Mouse (Mus musculus): ENCODE measurements around the gene Mad1l1. TPM values are rescaled to one million over a fixed set of nuclear protein-coding genes. Genes with fewer than 3 reads are reported as not detected.

Mad1l1 gene
- total and polyA plus RNA-seq, 2 experiments, result 6.7 to 14.4 TPM

DNA sequence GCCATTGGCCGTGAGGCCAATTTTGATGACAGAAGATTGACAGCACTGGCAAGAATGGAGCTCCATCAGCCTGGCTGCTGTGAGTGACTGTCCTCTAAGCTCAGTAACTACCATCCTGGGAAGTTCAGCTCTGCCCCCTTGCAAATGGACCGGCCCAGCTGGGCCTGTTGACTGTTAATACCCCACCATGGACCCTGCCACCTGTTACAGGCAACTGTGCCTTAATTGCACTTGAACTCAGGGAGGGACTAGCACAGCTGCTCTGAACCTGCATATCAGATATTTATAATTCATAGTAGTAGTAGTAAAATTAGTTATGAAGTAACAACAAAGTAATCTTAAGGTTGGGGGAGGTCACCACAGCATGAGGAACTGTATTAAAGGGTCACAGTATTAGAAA, 244.9 kb downstream of the Mad1l1 start:
- Histone ChIP-seq H3K27me3 (ENCODE audit: control insufficient read depth, insufficient read depth, low read length) (no peaks in the 10 kb centered on the region), H3K9ac (ENCODE audit: low read depth, low read length) (no peak overlapping the region), H3K79me2 (ENCODE audit: control insufficient read depth, insufficient read depth, low read length) (no peaks in the 10 kb centered on the region), H3K27ac (replicated peaks; ENCODE audit: insufficient read depth, low read depth, low read length) (no peak overlapping the region), H3K36me3 (ENCODE audit: control insufficient read depth, insufficient read depth, low read length) (0 out of 2 replicates have a peak, but pooled peaks cover 1% of the 10 kb centered on the region), H3K4me3 (ENCODE audit: insufficient read depth, low read depth, low read length) (no peak overlapping the region), H3K4me1 (ENCODE audit: control insufficient read depth, insufficient read depth, low read length) (no peaks in the 10 kb centered on the region)
- WGBS, result 100% methylated on average over 2 of the region's 2 CpGs
- no peak for DNase-seq (ENCODE audit: extremely low read depth, low read depth, low spot score)
- TF ChIP-seq POLR2A (IDR thresholded peaks at IDR 0.05; ENCODE audit: extremely low read depth, insufficient read depth, low read length), result no peak
- no peak for TF ChIP-seq CTCF (IDR thresholded peaks at IDR 0.05; ENCODE audit: low read depth, low read length)

DNA sequence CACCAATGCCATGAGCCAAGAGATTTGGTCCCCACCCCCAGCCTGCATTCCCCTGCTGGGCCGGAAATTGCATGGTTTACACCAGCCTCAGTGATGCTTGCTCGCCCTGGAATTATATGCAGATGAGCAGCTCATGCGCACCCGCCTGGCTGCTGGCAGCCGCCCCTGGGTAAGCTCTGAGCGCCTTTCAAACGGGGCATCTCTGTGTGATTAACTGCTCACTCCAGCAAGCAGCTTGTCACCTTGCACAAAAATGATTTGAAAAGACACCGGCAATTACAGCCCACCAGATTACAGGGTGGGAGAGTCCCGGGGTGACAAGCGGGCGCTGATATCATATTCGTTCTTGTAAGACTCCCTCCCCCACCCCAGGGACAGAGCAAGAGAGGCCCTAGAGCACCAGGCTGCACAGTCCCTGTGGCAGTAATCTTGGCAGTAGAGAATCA, 247.7 kb downstream of the Mad1l1 start:
- Histone ChIP-seq H3K27me3 (ENCODE audit: control insufficient read depth, insufficient read depth, low read length) (no peaks in the 10 kb centered on the region), H3K4me1 (ENCODE audit: control insufficient read depth, insufficient read depth, low read length) (no peaks in the 10 kb centered on the region), H3K79me2 (ENCODE audit: control insufficient read depth, insufficient read depth, low read length) (no peaks in the 10 kb centered on the region), H3K9ac (ENCODE audit: low read depth, low read length) (no peak overlapping the region), H3K27ac (replicated peaks; ENCODE audit: insufficient read depth, low read depth, low read length) (no peak overlapping the region), H3K36me3 (ENCODE audit: control insufficient read depth, insufficient read depth, low read length) (no peaks in the 10 kb centered on the region), H3K4me3 (ENCODE audit: insufficient read depth, low read depth, low read length) (no peak overlapping the region)
- DNase-seq (ENCODE audit: extremely low read depth, low read depth, low spot score), result no peak
- TF ChIP-seq POLR2A (IDR thresholded peaks at IDR 0.05; ENCODE audit: extremely low read depth, insufficient read depth, low read length), result no peak
- TF ChIP-seq CTCF (IDR thresholded peaks at IDR 0.05; ENCODE audit: low read depth, low read length), result no peak
- WGBS, result 86% methylated on average over 12 of the region's 12 CpGs

DNA sequence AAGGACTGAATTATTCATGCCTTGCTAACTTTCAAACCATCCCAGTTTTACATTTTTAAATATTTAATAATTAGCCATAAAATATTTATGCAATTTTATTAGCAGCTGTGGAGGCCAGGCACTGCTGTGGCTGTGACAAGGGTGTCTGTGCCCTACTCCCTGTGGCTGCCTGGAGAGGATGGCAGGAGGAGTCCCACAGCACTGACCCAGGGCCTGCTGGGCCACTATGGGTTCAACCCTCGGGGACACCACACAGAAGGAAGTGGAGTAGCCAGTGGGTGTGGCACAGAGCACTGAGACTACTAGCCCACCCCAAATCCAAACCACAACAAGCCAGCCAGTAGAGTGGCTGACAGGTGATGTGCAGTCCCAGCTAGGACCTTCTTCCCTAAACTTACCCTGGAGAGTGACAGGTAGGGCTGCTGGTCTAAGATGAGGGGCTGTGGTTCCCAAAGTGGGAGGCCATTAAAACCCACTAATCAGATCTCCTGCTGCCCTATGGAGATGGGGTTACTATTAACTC, 248.1 kb downstream of the Mad1l1 start:
- H3K9ac ChIP-seq (ENCODE audit: low read depth, low read length), result no peak overlapping the region
- H3K27me3 ChIP-seq (ENCODE audit: control insufficient read depth, insufficient read depth, low read length), result no peaks in the 10 kb centered on the region
- DNase-seq (ENCODE audit: extremely low read depth, low read depth, low spot score), result no peak
- TF ChIP-seq POLR2A (IDR thresholded peaks at IDR 0.05; ENCODE audit: extremely low read depth, insufficient read depth, low read length) (no peak), CTCF (IDR thresholded peaks at IDR 0.05; ENCODE audit: low read depth, low read length) (no peak)
- H3K4me3 ChIP-seq (ENCODE audit: insufficient read depth, low read depth, low read length), result no peak overlapping the region
- H3K79me2 ChIP-seq (ENCODE audit: control insufficient read depth, insufficient read depth, low read length), result no peaks in the 10 kb centered on the region
- no peaks in the 10 kb centered on the region for H3K4me1 ChIP-seq (ENCODE audit: control insufficient read depth, insufficient read depth, low read length)
- 78% methylated on average over 1 of the region's 1 CpGs for WGBS
- H3K36me3 ChIP-seq (ENCODE audit: control insufficient read depth, insufficient read depth, low read length), result no peaks in the 10 kb centered on the region
- H3K27ac ChIP-seq (replicated peaks; ENCODE audit: insufficient read depth, low read depth, low read length), result no peak overlapping the region

DNA sequence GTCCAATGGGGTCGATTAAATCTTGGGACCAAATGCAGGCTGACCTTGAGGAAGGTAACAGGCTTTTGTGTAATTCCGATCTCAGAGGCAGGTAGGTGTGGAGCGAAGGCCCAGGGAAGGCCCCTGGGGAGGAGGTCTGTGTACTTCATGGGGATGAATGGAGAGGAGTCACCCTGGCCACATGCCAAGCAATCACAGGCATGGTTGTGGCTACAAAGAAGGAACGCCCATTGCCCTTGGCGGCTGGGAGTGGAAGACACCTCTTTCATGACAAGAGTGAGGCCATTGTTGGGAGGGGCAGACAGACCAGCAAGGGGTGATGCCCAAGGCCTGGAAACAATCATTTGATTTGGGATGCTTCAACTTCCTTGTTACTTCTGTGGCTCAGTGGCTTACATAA, 252.8 kb downstream of the Mad1l1 start:
- no peak overlapping the region for H3K4me3 ChIP-seq (ENCODE audit: insufficient read depth, low read depth, low read length)
- TF ChIP-seq POLR2A (IDR thresholded peaks at IDR 0.05; ENCODE audit: extremely low read depth, insufficient read depth, low read length) (no peak), CTCF (IDR thresholded peaks at IDR 0.05; ENCODE audit: low read depth, low read length) (no peak)
- H3K27ac ChIP-seq (replicated peaks; ENCODE audit: insufficient read depth, low read depth, low read length), result no peak overlapping the region
- no peaks in the 10 kb centered on the region for H3K4me1 ChIP-seq (ENCODE audit: control insufficient read depth, insufficient read depth, low read length)
- H3K9ac ChIP-seq (ENCODE audit: low read depth, low read length), result no peak overlapping the region
- no peak for DNase-seq (ENCODE audit: extremely low read depth, low read depth, low spot score)
- H3K36me3 ChIP-seq (ENCODE audit: control insufficient read depth, insufficient read depth, low read length), result 0 out of 2 replicates have a peak, but pooled peaks cover 3% of the 10 kb centered on the region
- no peaks in the 10 kb centered on the region for H3K79me2 ChIP-seq (ENCODE audit: control insufficient read depth, insufficient read depth, low read length)
- H3K27me3 ChIP-seq (ENCODE audit: control insufficient read depth, insufficient read depth, low read length), result no peaks in the 10 kb centered on the region
- WGBS, result 90% methylated on average over 5 of the region's 5 CpGs

DNA sequence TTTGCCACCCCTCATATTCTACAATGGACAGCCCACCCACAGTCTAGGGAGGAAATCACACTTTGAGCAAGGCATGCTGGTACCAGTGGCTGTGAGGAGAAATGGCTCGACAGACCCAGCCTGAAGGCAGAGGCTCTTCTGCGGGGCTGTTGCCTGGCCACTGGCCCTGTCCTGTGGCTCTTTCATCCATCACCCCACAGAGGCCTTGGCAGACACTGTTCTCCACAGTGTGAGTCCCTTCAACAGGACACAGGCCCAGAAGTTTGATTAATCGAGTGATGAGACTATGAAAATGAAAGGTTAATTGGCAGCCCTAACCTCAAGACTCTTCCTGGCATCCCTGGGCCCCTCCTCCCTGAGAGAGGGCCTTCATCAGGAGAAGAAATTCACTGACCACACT, 253.3 kb downstream of the Mad1l1 start:
- H3K9ac ChIP-seq (ENCODE audit: low read depth, low read length), result no peak overlapping the region
- no peak for DNase-seq (ENCODE audit: extremely low read depth, low read depth, low spot score)
- TF ChIP-seq CTCF (IDR thresholded peaks at IDR 0.05; ENCODE audit: low read depth, low read length) (no peak), POLR2A (IDR thresholded peaks at IDR 0.05; ENCODE audit: extremely low read depth, insufficient read depth, low read length) (no peak)

DNA sequence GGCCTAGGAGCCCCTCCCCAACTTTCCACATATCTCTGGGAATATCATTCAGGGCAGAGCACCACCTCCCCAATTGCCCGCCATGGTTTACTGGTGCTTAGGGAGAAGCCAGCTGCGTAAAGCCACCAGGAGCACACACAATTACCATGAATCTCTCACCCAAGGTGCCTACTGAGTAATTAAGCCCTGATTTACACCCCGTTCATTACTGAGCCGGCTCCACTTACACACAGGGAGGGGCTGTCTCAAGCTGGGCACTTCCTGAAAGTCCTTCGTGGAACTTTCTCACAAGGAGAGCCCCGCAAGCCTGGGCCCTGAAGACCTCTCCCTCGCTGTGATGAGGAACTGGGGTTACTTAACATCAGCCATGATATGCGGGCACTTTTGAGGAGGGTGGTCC, 254.6 kb downstream of the Mad1l1 start:
- no peak for TF ChIP-seq CTCF (IDR thresholded peaks at IDR 0.05; ENCODE audit: low read depth, low read length)
- H3K4me3 ChIP-seq (ENCODE audit: insufficient read depth, low read depth, low read length), result no peak overlapping the region
- 0 out of 2 replicates have a peak, but pooled peaks cover 3% of the 10 kb centered on the region for H3K36me3 ChIP-seq (ENCODE audit: control insufficient read depth, insufficient read depth, low read length)
- H3K27me3 ChIP-seq (ENCODE audit: control insufficient read depth, insufficient read depth, low read length), result no peaks in the 10 kb centered on the region
- H3K27ac ChIP-seq (replicated peaks; ENCODE audit: insufficient read depth, low read depth, low read length), result no peak overlapping the region
- H3K4me1 ChIP-seq (ENCODE audit: control insufficient read depth, insufficient read depth, low read length), result no peaks in the 10 kb centered on the region
- 91% methylated on average over 8 of the region's 8 CpGs for WGBS
- 0 out of 2 replicates have a peak, but pooled peaks cover 3% of the 10 kb centered on the region for H3K79me2 ChIP-seq (ENCODE audit: control insufficient read depth, insufficient read depth, low read length)
- no peak overlapping the region for H3K9ac ChIP-seq (ENCODE audit: low read depth, low read length)
- no peak for DNase-seq (ENCODE audit: extremely low read depth, low read depth, low spot score)

More for the DNA sequence above, 253.3 kb downstream of the Mad1l1 start:
- Histone ChIP-seq H3K4me3 (ENCODE audit: insufficient read depth, low read depth, low read length) (no peak overlapping the region), H3K36me3 (ENCODE audit: control insufficient read depth, insufficient read depth, low read length) (0 out of 2 replicates have a peak, but pooled peaks cover 3% of the 10 kb centered on the region), H3K27ac (replicated peaks; ENCODE audit: insufficient read depth, low read depth, low read length) (no peak overlapping the region), H3K27me3 (ENCODE audit: control insufficient read depth, insufficient read depth, low read length) (no peaks in the 10 kb centered on the region), H3K79me2 (ENCODE audit: control insufficient read depth, insufficient read depth, low read length) (0 out of 2 replicates have a peak, but pooled peaks cover 2% of the 10 kb centered on the region), H3K4me1 (ENCODE audit: control insufficient read depth, insufficient read depth, low read length) (no peaks in the 10 kb centered on the region)
- 89% methylated on average over 3 of the region's 3 CpGs for WGBS

Measured in liver, adult 2 months (tissue).